Mouse (Mus musculus) heart, embryonic 16.5 days (tissue): ENCODE data around the gene Dock7. TPM values are rescaled to one million over a fixed set of nuclear protein-coding genes. Genes with fewer than 3 reads are reported as not detected.

Experiments
- ATAC-seq: fragments of 200-750 bp; cut with Nextera tagmentation; replicated peaks from 2 replicates; pipeline ENCODE4 v1.8.0; 2017; ENCODE audit warnings: moderate number of reproducible peaks; ENCODE audit not compliant: insufficient read depth, low FRiP score; ENCODE audit errors: extremely low read depth
- H3K27ac ChIP-seq: fragments of 300-500 bp; sonication (generic); 2 replicates; pipeline ENCODE4 v1.5.1; 2014; ENCODE audit warnings: mild to moderate bottlenecking, low read length, control low read depth, moderate library complexity
- H3K27me3 ChIP-seq: fragments of 300-500 bp; sonication (generic); 2 replicates; pipeline ENCODE4 v1.6.1; 2014; ENCODE audit warnings: low read length, mixed read lengths; ENCODE audit not compliant: control insufficient read depth, insufficient read depth
- H3K36me3 ChIP-seq: fragments of 300-500 bp; sonication (generic); 2 replicates; pipeline ENCODE4 v1.6.1; 2014; ENCODE audit not compliant: control insufficient read depth, insufficient read depth
- H3K4me1 ChIP-seq: fragments of 300-500 bp; sonication (generic); 2 replicates; pipeline ENCODE4 v1.6.1; 2014; ENCODE audit warnings: low read length, mixed read lengths; ENCODE audit not compliant: control insufficient read depth, insufficient read depth
- H3K4me2 ChIP-seq: fragments of 300-500 bp; sonication (generic); 2 replicates; pipeline ENCODE4 v1.6.1; 2014; ENCODE audit warnings: low read depth, mild to moderate bottlenecking, control low read depth, low read length
- H3K4me3 ChIP-seq: fragments of 300-500 bp; sonication (generic); 2 replicates; pipeline ENCODE4 v1.5.1; 2014; ENCODE audit warnings: mild to moderate bottlenecking, control low read depth, low read length
- H3K9ac ChIP-seq: fragments of 300-500 bp; sonication (generic); 2 replicates; pipeline ENCODE4 v1.6.1; 2014; ENCODE audit warnings: low read length, control low read depth
- H3K9me3 ChIP-seq: fragments of 300-500 bp; sonication (generic); replicated peaks from 2 replicates; pipeline ENCODE4 v1.6.1; 2016; ENCODE audit warnings: low read length; ENCODE audit not compliant: control insufficient read depth
- WGBS: fragments of 180-500 bp; shearing (Covaris S2); extraction: QIAGEN DNeasy Blood & Tissue Kit; methylation state at CpG from one replicate; pipeline ENCODE4 v1.1.7; 2014; 5-methylcytosine and 5-hydroxymethylcytosine counted together
- polyA plus RNA-seq: library from polyadenylated mRNA; unstranded; fragments of >200 nt; fragmentation: Nextera tagmentation; extraction: Ambion mirVana; gene quantifications from 2 replicates; pipeline ENCODE4 v1.2.1, GENCODE M21; 2015

Gene Dock7
- polyA plus RNA-seq, 1 experiment from 2014 or later: 18.5 TPM

- H3K4me1 ChIP-seq: no peaks in the 10 kb centered on the region
- no peak overlapping the region for H3K4me3 ChIP-seq
- no peak overlapping the region for H3K9ac ChIP-seq
- H3K36me3 ChIP-seq: no peaks in the 10 kb centered on the region
- WGBS: 66% methylated on average over 9 of the region's 9 CpGs
- no peaks in the 10 kb centered on the region for H3K27me3 ChIP-seq
- H3K27ac ChIP-seq: no peak overlapping the region
- no peak overlapping the region for H3K4me2 ChIP-seq
- no peak for ATAC-seq
- no peaks in the 10 kb centered on the region for H3K9me3 ChIP-seq
Measured at GRCm38 (mm10) chr4:99131227-99131653, 10.5 kb upstream of the Dock7 start.

- no peak overlapping the region for H3K4me2 ChIP-seq
- H3K4me1 ChIP-seq: peaks cover 11% of the 10 kb centered on the region
- WGBS: 50% methylated on average over 3 of the region's 3 CpGs
- H3K9me3 ChIP-seq: no peaks in the 10 kb centered on the region
- H3K9ac ChIP-seq: no peak overlapping the region
- no peak overlapping the region for H3K4me3 ChIP-seq
- H3K27ac ChIP-seq: no peak overlapping the region
- no peaks in the 10 kb centered on the region for H3K36me3 ChIP-seq
- H3K27me3 ChIP-seq: no peaks in the 10 kb centered on the region
- ATAC-seq: no peak
Measured at GRCm38 (mm10) chr4:99123546-99123945, 2.8 kb upstream of the Dock7 start.

GRCm38 (mm10) chr4:99122786-99123185, 2.1 kb upstream of the Dock7 start:
- Histone ChIP-seq H3K27ac (no peak overlapping the region), H3K4me1 (peaks cover 11% of the 10 kb centered on the region), H3K9ac (no peak overlapping the region), H3K4me3 (no peak overlapping the region), H3K9me3 (no peaks in the 10 kb centered on the region), H3K27me3 (no peaks in the 10 kb centered on the region), H3K4me2 (no peak overlapping the region), H3K36me3 (no peaks in the 10 kb centered on the region)
- no peak for ATAC-seq
- 59% methylated on average over 1 of the region's 1 CpGs for WGBS

GRCm38 (mm10) chr4:99122047-99122446, 1.3 kb upstream of the Dock7 start:
- no peak overlapping the region for H3K4me2 ChIP-seq
- H3K9ac ChIP-seq: no peak overlapping the region
- H3K27me3 ChIP-seq: no peaks in the 10 kb centered on the region
- H3K9me3 ChIP-seq: no peaks in the 10 kb centered on the region
- H3K36me3 ChIP-seq: no peaks in the 10 kb centered on the region
- H3K27ac ChIP-seq: no peak overlapping the region
- H3K4me3 ChIP-seq: no peak overlapping the region
- WGBS: 74% methylated on average over 3 of the region's 3 CpGs
- H3K4me1 ChIP-seq: peaks cover 11% of the 10 kb centered on the region
- ATAC-seq: no peak

GRCm38 (mm10) chr4:99121123-99121755, 524 bp upstream of the Dock7 start:
- Histone ChIP-seq H3K36me3 (no peaks in the 10 kb centered on the region), H3K4me1 (peaks cover 15% of the 10 kb centered on the region), H3K4me2 (peak overlapping the region; percentile 89), H3K27me3 (no peaks in the 10 kb centered on the region), H3K9ac (peak overlapping the region; percentile 97), H3K4me3 (peak overlapping the region; percentile 90), H3K27ac (peak overlapping the region; percentile 25; the same call in 1 of the 2 replicates), H3K9me3 (no peaks in the 10 kb centered on the region)
- WGBS: 4% methylated on average over 17 of the region's 17 CpGs
- no peak for ATAC-seq

GRCm38 (mm10) chr4:99119051-99119450, 1.7 kb downstream of the Dock7 start:
- no peak overlapping the region for H3K4me3 ChIP-seq
- no peaks in the 10 kb centered on the region for H3K27me3 ChIP-seq
- no peaks in the 10 kb centered on the region for H3K36me3 ChIP-seq
- peak overlapping the region; percentile 38; the same call in 1 of the 2 replicates for H3K4me2 ChIP-seq
- no peak overlapping the region for H3K27ac ChIP-seq
- ATAC-seq: no peak
- WGBS: 41% methylated on average over 5 of the region's 5 CpGs
- no peaks in the 10 kb centered on the region for H3K9me3 ChIP-seq
- no peak overlapping the region for H3K9ac ChIP-seq
- H3K4me1 ChIP-seq: peaks cover 21% of the 10 kb centered on the region

- no peaks in the 10 kb centered on the region for H3K36me3 ChIP-seq
- H3K27me3 ChIP-seq: no peaks in the 10 kb centered on the region
- H3K4me2 ChIP-seq: no peak overlapping the region
- peaks cover 27% of the 10 kb centered on the region for H3K4me1 ChIP-seq
- no peak overlapping the region for H3K27ac ChIP-seq
- no peak for ATAC-seq
- no peak overlapping the region for H3K9ac ChIP-seq
- H3K9me3 ChIP-seq: no peaks in the 10 kb centered on the region
- 58% methylated on average over 9 of the region's 9 CpGs for WGBS
- no peak overlapping the region for H3K4me3 ChIP-seq
Measured at GRCm38 (mm10) chr4:99115797-99116196, 4.9 kb downstream of the Dock7 start.

- Histone ChIP-seq H3K4me1 (peaks cover 26% of the 10 kb centered on the region), H3K27ac (no peak overlapping the region), H3K4me3 (no peak overlapping the region), H3K4me2 (no peak overlapping the region), H3K27me3 (no peaks in the 10 kb centered on the region), H3K9ac (no peak overlapping the region), H3K9me3 (no peaks in the 10 kb centered on the region), H3K36me3 (no peaks in the 10 kb centered on the region)
- 55% methylated on average over 3 of the region's 3 CpGs for WGBS
- ATAC-seq: no peak
Measured at GRCm38 (mm10) chr4:99111670-99112069, 9.0 kb downstream of the Dock7 start.

GRCm38 (mm10) chr4:99108817-99109216, 11.9 kb downstream of the Dock7 start:
- WGBS: 85% methylated on average over 4 of the region's 4 CpGs
- no peaks in the 10 kb centered on the region for H3K36me3 ChIP-seq
- no peak overlapping the region for H3K27ac ChIP-seq
- H3K4me2 ChIP-seq: no peak overlapping the region
- no peaks in the 10 kb centered on the region for H3K9me3 ChIP-seq
- ATAC-seq: no peak
- H3K4me3 ChIP-seq: no peak overlapping the region
- no peak overlapping the region for H3K9ac ChIP-seq
- H3K27me3 ChIP-seq: no peaks in the 10 kb centered on the region
- peaks cover 16% of the 10 kb centered on the region for H3K4me1 ChIP-seq
